Mouse (Mus musculus) CH12F3 (cell line): ENCODE measurements around the gene Srp72.
"Not testable (repeated sequence)": the region's sequence is repeated elsewhere in the genome, so short reads cannot be mapped to it uniquely, and the experiment has no call there.

ENCODE experiments used
- in situ Hi-C: fragments of 300-500 bp; cut with MboI; formaldehyde crosslinking; loops from 2 replicates; pipeline ENCODE4 v1.14.3; 2020; ENCODE audit warnings: low sequenced_read_pairs

Srp72 gene

DNA sequence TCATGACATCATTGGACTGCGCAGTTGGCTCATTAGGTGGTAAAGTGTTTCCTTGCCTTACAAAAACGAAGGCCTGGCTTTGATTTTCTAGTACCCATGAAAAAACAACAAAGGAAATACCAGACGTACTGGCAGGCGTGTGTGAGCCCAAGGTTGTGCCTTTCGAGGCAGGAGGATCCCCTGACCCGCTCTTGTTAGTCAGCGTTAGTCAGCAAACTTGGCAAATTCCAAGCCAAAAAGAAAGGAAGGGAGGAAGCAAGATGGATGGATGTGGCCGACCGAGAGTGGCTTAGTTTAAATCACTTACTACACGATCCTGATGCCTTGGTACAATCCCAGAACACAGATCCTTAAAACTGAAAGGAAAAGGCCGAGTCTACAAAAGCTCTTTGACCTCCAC lies 11.9 kb upstream of the Srp72 start:
- in situ Hi-C loops, result no loop called here

- in situ Hi-C loops, result no loop called here
These were observed 9.8 kb upstream of the Srp72 start for GRCm38 (mm10) chr5:76964651-76965050.

- in situ Hi-C loops, result no loop called here
These were observed 5.2 kb upstream of the Srp72 start for GRCm38 (mm10) chr5:76969250-76969649.

GRCm38 (mm10) chr5:76971115-76971514 lies 3.4 kb upstream of the Srp72 start:
- in situ Hi-C loops, result not testable (repeated sequence)

- in situ Hi-C loops, result no loop called here
These were observed 995 bp upstream of the Srp72 start for GRCm38 (mm10) chr5:76973488-76973887.

GRCm38 (mm10) chr5:76974207-76974553 lies 303 bp upstream of the Srp72 start:
- in situ Hi-C loops, result no loop called here

DNA sequence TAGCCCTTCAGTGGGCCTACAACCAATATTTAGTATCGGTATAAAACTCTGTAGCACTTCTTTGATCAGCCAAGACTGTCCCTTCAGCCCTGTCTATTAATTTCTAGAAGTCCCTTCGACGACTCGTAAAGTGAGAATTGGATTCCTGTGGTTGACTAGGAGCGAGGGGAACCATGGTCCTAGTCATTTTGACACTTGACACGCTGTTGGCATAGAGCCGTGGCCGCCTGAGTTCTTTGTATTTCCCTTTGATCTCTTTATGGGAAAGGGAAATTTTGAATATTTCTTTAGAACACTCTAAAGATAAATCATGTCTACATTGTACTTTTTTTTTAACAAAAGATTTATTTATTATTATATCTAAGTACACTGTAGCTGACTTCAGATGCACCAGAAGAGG lies 1.3 kb downstream of the Srp72 start:
- in situ Hi-C loops, result no loop called here

DNA sequence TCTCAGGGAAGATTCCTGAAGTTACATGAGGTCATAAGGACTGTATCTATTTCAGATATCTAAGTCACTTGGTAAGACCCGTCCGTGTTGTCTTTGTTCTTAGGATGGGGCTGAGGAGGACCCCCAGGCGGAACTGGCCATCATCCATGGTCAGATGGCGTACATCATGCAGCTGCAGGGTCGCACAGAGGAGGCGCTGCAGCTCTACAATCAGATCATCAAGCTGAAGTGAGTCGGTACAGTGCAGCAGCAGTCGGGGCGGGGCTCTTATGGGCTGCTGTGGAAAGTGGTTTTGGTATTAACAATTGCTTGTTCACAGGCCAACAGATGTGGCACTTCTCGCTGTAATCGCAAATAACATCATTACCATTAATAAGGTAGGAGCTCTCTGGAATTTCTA lies 9.5 kb downstream of the Srp72 start:
- in situ Hi-C loops, result no loop called here

- in situ Hi-C loops, result no loop called here
These were observed 16.3 kb downstream of the Srp72 start for GRCm38 (mm10) chr5:76990789-76991188.

GRCm38 (mm10) chr5:76993174-76993814 lies 18.8 kb downstream of the Srp72 start:
- in situ Hi-C loops, result no loop called here

DNA sequence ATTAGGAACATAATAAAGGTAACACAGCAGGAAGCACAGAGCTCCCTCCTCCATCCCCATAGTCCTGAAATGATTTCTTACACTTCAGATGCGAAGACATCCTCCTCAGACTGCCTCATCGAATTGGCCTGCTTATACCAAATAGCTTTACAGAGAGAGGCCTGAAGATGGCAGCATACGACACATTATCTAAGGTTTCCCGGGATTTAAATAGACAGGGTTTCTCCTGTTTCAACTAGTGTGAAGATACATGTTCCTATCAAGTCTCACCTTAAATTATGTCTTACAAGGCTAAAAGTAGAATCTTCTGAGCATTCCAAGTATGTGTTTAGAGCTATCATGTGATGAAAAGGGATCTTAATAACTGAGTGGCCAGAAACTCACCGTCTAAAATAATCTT lies 23.9 kb downstream of the Srp72 start:
- in situ Hi-C loops, result no loop called here

- in situ Hi-C loops, result no loop called here
These were observed 26.7 kb downstream of the Srp72 start for GRCm38 (mm10) chr5:77001192-77001591.

DNA sequence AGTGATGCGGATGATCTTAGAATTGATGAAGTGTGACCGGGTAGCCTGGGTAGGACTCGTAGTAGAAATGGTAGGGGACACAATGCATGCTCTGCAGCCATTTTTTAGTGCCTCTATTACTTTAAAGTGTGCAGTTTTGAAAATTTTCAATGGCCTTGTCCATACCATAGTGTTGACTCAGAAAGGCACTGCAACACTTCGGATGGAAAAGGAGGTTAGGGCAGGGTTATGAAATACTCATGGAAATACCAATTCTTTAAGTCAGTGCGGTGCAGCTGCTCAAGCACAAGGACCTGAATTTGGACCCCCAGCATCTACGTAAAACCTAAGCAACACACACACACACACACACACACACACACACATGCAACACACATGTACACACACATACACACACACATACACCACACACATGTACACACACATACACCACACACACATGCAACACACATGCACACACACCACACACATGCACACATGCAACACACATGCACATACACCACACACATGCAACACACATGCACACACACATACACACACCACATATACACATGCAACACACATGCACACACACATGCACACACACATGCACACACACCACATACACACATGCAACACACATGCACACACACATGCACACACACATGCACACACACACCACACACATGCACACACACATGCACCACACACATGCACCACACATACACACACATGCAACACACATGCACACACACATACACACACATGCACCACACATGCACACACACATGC lies 29.8 kb downstream of the Srp72 start, which contains the start of gene Arl9:
Gene Arl9, plus strand, starts transcription at position 5 of the 771 bp plus-strand sequence.
- in situ Hi-C loops, result no loop called here

DNA sequence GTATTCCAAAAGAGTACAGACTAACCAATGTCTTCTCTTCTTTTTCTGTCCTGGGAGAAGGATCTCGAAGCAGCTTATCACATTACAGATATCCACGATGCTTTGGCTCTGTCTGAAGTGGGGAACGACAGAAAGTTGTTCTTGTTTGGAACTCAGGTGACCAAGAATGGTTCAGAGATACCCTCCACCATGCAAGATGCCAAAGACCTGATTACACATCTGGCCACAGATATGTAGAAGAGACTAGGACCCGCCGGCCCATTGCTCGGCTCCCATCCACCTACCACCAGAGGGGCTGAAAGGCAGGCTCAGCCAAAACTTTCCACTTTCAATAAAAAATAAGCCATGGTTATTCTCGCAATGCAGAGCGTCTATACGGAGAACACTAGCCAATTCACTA lies 35.9 kb downstream of the Srp72 start:
- in situ Hi-C loops, result no loop called here

- in situ Hi-C loops, result no loop called here
These were observed 36.6 kb downstream of the Srp72 start for GRCm38 (mm10) chr5:77011082-77011481.

GRCm38 (mm10) chr5:77013171-77013570 lies 38.7 kb downstream of the Srp72 start:
- in situ Hi-C loops, result no loop called here

- in situ Hi-C loops, result no loop called here
These were observed 41.3 kb downstream of the Srp72 start, which contains the start of gene Thegl for GRCm38 (mm10) chr5:77015544-77016482. Thegl (plus strand) TSS chr5:77016023.

- in situ Hi-C loops, result no loop called here
These were observed 53.6 kb downstream of the Srp72 start for GRCm38 (mm10) chr5:77028034-77028433.

DNA sequence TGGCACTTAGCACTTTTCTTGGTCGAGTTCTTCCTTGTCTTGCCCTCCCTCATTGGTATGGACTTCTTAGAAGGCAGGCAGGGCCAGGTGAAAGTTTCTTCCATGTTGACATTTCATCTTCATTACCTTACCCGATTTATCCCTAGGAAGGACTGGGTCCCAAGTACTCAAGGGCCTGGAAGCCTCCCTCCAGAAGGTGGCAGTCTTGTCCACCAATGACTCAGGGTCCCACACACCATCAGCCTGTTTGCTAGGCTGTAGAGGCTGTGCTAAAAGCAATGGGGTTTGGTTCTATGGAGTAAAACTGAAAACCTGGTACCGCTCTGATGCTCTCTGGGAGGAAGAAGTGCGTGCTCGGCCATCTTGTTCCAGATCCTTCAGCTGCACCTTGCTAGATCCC lies 55.3 kb downstream of the Srp72 start:
- in situ Hi-C loops, result no loop called here

GRCm38 (mm10) chr5:77035101-77035500 lies 60.6 kb downstream of the Srp72 start:
- in situ Hi-C loops, result not testable (repeated sequence)

- in situ Hi-C loops, result no loop called here
These were observed 64.0 kb downstream of the Srp72 start for GRCm38 (mm10) chr5:77038451-77038850.
